Mouse (Mus musculus) gastrocnemius, postnatal 10 days (tissue): ENCODE results near the gene Taf4. TPM values are rescaled to one million over a fixed set of nuclear protein-coding genes. Genes with fewer than 3 reads are reported as not detected.

Experiments
- DNase-seq: peaks from one replicate; pipeline ENCODE4 v3.0.0; 2021; ENCODE audit warnings: mixed read lengths
- total RNA-seq, 2 experiments: library from RNA; stranded (reverse); gene quantifications; 2 replicates each; pipeline ENCODE4 v1.2.3; 2021

The Taf4 gene
- total RNA-seq, 2 experiments from 2014 or later: 9.9 to 13.3 TPM

DNA sequence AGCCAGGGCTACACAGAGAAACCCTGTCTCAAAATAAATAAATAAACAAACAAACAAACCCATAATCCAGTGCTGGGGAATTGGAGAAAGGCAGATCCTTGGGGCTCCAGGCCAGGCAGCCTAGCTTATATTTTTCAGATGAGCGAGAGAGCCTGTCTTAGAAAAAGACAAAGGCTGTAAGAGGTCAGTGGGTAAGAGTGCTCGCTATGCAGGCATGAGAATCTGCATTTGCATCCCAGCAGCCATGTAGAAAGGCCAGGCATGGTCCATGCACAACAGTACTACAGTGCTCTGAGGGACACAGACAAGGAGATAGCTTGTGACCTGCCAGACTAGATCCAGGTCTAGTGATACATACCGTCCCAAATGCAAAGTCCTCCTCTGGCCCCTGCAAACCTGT is 6.3 kb upstream of the Taf4 start:
- no peak for DNase-seq

DNA sequence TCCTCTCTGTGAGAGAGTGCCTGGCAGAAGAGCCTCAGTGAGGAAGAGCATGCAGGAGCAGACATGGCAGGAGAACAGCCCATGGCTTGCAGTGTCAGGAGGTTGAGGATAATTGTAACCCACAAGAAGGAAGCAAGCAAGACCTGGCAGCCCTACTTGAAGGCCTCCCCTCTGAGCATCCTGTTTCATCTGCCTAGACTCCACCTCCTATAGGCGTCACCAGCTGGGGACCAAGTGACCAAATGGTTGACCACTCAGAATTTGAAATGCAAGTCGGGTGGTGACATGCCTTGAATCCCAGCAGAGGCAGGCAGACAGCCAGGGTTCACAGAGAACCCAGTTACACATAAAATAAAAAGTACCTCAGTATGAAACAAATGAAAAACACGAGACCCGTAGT is 4.2 kb upstream of the Taf4 start:
- DNase-seq: no peak

DNA sequence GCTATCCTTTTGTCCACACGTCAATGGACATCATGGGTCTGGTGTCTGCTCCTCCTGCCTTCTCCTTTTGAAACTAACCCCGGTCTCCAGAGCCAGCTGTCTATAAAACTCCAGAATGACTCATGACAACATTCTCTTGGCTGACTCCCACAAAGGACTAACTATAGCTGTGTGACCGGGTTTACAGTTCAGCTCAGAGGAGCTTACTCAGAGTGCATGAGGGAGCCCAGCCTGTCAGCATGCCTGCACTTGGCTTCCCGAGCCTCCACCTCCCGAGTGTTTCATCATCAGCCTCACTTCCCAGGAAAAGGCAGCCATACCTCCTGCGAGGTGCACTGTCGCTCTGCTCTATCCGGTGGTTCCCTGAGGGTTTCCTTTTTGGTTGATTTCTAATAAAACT is 3.4 kb upstream of the Taf4 start:
- DNase-seq: no peak

DNA sequence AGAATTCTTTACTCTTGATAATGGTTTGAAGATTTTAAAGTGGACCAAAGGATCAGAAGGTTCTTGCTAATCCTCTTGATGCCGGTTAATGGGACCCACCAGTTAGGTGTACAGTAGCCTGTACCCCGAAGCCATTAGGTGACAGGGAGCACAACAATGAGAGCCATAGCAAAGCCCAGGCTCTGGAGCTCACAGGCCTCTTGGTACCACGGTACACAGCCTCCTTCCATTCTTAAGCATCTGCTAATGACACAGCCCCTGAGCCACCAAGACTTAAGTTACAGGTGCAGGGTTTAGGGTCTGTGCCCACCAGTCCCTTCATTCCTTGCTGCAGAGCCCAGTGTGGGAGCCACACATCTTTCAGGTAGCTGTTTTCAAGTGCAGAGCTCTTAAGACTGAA is 1.8 kb upstream of the Taf4 start:
- no peak for DNase-seq

GRCm38 (mm10) chr2:179977344-179978025 is 1.0 kb upstream of the Taf4 start:
- no peak for DNase-seq

GRCm38 (mm10) chr2:179976295-179976627 is 185 bp downstream of the Taf4 start:
- no peak for DNase-seq

GRCm38 (mm10) chr2:179975851-179976250 is 595 bp downstream of the Taf4 start:
- peak; percentile 46 for DNase-seq

DNA sequence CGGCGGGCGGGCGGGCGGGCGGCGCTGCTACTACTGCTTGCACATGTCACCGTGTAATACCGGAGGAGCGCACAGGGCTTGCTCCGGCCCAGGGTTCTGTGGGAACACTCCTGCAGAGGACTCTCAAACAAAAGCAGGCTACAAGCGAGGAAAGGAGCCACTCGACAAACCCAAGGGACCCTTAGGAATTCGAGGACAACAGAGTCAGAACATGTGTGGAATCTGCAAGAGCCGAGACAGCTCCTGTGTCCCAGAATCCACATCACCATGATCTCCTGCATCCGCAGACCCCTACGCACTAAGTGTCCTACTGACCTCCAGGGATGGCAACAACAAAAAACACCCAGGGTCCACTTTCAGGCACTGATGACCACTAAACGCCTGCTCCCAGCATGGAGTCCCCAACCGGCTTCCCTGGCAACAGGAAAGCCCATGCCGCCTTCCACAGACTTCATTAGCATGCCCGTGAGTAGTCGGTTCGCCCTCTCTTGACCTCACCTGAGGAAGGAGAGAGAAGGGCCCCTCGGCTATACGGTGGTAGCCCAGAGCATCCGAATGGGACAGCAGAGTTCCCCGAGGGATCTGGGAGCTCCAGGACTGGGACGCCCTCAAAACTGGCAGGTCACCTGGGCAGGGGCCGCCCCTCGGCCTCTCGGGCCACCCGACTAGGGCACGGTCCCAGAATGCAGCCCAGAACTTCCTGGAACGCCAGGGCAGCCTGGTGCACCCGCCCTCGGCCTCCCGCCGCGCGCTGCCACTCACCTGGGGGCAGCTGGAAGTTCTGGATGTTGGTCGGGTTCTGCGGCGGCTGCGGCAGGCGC is 1.6 kb downstream of the Taf4 start:
- DNase-seq: peak; percentile 31

DNA sequence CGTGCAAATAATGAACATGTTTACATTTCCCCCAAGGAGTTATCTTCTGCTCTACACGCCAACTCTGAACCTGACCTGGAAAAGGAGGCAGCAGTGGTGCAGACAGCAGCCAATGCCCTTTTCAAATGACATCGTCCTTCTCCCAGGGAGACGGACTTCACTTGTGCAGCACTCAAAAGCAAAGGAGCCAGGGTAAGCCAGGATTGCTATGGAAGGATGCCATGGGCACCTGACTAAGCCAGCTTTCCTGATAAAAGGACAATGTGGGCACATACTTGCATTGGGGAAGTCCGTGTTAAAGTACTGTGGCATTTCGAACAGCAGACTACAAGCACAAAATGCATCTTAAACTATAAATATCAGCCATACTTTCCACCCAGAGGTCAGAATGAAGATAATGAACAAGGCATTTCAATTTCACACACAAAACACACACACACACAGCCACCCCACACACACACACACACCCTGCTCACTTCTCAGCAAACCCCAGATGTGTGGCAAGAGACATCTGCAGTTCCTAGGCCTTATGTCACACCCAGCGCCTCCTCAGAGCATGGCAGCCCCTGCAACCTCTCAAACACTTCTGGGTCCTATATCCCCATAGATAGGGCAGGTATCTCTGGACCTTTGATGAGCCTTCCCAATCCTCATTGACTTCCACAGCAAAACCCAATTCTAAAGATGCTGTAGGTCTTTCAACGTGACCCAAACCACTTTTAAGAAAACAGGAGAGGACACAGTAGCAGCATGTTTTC is 2.4 kb downstream of the Taf4 start:
- DNase-seq: no peak

DNA sequence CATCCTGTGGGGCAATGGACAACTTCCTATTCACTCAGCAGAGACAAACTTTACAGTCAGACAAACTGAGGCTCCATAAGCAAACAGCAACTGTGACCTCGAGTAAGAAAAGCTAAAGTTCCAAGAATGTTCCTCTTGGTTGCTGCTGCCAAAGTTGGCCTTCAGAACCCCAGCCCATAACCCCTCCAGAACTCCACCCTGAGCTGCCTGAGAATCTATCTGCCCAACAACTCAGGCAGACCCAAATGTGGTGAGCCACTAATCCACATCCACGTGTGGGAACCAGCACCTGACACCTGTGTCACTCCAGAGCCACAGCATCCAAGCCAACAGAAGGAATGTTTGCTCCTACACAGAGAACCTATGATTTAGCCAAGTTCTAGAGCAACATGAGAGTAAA is 4.0 kb downstream of the Taf4 start:
- no peak for DNase-seq

GRCm38 (mm10) chr2:179971891-179972290 is 4.6 kb downstream of the Taf4 start:
- no peak for DNase-seq

DNA sequence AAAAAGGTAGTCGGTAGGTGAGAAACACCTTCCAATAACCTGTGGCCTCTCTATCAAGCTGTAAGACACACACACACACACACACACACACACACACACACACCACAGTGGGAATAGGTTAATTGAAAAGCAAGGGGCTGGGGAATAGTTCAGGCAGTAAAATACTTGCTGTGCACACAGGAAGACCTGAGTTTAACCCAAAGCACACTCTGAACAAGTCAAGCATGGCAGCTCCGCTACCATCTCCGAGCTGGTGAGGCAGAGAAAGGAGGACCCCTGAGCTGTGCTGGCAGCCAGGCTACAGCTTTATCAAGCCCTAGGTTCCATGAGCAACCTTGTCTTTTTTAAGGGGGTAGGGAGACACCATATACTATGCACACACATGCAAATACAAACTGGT is 7.3 kb downstream of the Taf4 start:
- DNase-seq: no peak

- no peak for DNase-seq
These were observed 8.8 kb downstream of the Taf4 start for GRCm38 (mm10) chr2:179967633-179968032.

- DNase-seq: no peak
These were observed 15.0 kb downstream of the Taf4 start for GRCm38 (mm10) chr2:179961420-179961819.

GRCm38 (mm10) chr2:179960327-179960726 is 16.1 kb downstream of the Taf4 start:
- no peak for DNase-seq

DNA sequence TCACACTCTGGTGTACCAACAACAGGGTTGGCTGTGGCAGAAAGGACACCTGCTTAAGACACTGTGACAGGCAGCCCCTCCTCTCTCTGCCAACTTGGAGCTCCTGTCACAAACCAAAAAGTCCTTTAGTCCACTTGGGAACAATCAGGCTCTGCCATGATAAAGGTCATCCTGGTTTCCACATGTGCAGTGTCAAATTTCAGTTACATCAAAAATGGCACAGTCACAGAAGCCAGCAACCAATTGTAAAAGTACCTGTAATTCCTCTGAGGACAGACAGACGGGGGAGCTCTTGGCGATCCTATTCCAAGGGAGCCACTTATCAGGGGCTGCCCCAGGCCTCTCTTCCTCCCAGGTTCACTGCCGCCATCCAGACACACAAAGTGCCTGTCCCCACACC is 17.1 kb downstream of the Taf4 start:
- no peak for DNase-seq

DNA sequence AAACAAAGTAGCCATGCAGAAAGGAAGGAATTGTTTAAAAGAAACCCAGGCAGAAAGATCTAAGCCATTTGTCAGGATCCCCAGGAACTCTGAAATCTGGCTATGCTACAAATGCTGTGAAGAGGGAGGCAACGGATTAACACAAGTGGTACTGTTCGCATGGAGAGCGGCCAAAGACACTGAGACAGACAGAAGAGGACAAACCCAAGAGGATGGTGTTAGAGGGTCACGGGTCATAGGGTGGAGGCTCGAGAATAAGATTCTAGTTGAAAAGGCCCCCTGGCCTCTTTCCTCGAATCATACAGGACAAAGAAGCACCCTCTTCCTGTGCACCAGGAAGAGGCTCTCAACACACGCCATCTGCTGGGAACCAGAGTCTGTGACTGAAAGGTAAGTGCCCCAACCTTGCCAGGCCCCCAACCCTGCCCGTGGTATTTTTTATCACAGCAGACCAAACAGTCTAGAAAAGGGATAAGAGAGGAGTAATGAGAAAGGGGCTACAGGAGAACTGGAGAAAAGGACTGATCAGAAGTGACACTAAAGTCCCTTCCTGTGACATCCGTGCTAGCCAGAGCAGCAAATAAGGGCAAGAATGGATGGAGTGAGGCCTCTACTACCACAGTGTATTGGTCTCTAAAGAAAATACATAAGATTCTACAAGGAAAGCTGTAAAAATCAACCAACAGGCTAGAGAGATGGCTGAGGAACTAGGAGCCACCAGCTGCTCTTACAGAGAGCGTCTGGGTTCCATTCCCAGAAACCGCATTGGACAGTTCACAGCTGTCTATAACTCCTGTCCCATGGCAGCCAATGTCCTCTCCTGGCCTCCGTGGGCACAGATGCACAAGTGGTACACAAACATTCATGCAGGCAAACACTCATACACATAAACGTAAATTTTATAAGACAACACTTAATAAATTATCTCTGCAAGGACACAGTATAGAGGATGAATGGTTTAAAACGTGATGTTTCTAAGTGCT is 24.6 kb downstream of the Taf4 start:
- no peak for DNase-seq

DNA sequence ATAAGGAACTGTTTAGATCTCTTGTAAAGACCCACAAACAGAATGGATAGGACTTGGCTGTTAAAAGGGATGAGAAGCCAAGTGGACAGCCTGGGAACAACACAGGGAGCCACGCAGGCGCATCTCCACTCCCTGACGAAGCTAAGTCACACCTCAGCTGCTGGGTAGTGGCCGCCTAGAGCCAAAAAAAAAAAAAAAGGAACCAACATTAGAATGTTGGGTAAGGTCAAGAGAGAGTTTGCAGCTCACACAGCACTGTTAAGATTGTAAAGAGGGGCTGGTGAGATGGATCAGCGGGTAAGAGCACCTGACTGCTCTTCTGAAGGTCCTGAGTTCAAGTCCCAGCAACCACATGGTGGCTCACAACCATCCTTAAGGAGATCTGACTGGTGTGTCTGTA is 27.6 kb downstream of the Taf4 start:
- no peak for DNase-seq

GRCm38 (mm10) chr2:179947607-179948006 is 28.8 kb downstream of the Taf4 start:
- no peak for DNase-seq

DNA sequence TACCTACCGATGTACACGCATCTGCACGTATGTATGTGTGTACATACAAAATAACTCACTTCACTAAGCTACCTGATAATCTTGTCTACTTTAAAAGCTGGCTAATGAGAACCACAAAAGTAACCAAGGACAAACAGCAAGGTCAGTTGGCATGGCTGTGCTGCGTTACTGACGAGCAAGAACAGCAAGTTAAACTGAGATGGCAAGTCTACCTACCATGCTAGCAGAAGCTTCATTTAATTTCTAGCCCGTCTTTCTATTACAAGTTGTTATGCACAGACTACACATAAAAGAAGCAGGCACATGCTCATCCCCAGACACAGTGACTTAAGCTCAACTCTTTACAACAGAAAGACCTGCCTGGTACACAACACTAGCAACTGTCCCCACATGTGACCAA is 29.9 kb downstream of the Taf4 start:
- DNase-seq: no peak

DNA sequence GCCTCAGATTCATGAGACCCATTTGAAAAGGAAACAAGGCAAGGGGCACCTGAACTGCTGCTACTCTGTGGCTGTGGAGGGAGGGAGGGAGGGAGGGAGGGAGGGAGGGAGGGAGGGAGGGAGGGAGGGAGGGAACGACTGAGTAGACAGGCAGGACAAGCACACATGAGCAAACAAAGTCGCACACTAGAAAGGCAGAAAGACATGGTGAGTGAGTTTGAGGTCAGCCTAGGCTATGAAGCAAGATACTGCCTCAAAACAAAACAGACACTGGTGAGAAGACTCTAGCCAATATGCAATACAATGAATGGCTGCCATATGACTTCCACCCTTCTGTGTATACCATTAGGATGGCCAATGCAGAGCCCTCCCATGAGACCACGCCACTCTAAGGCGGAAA is 31.4 kb downstream of the Taf4 start:
- no peak for DNase-seq

GRCm38 (mm10) chr2:179941696-179942095 is 34.8 kb downstream of the Taf4 start:
- DNase-seq: no peak
